ENCODE assay signal across 14 mouse cellular contexts in genomic region chr8:120376215-120376614, GRCm38 (mm10).
DNase-seq lines count a peak whose midpoint lies in the region; ATAC-seq and TF ChIP-seq lines count a peak whose summit lies in the region.
"Had no signal": no experiment of that assay in that cellular context is flagged by ENCODE, and none has a peak within 500 bp of the region (broad histone marks: within the 10 kb centered on the region; RNA-seq: fewer than 3 reads in every experiment).

No protein-coding gene starts in this region.

- no peak for ATAC-seq in hindbrain, embryonic 14.5 days (ENCODE audit: low FRiP score)
- peak; percentile 20; the same call in 1 of the 2 replicates for ATAC-seq in midbrain, embryonic 12.5 days (ENCODE audit: low FRiP score, low read depth)
- ATAC-seq in midbrain, embryonic 15.5 days (replicated peaks) = no peak
- peak; percentile 38; the same call in 1 of the 2 replicates for ATAC-seq in forebrain, postnatal 0 days
- ATAC-seq in midbrain, embryonic 14.5 days (ENCODE audit: low FRiP score, low TSS enrichment) = no peak
- no peak for ATAC-seq in erythroid progenitor cell, adult 5-6 weeks (replicated peaks; ENCODE audit: low FRiP score, poor library complexity, severe bottlenecking)

- H3K36me3 ChIP-seq in hindbrain, embryonic 10.5 days = no peaks in the 10 kb centered on the region
- H3K36me3 ChIP-seq in hindbrain, embryonic 14.5 days (replicated peaks; ENCODE audit: control insufficient read depth, insufficient read depth) = no peaks in the 10 kb centered on the region
- H3K36me3 ChIP-seq in midbrain, embryonic 12.5 days = no peaks in the 10 kb centered on the region
- no peaks in the 10 kb centered on the region for H3K36me3 ChIP-seq in midbrain, embryonic 15.5 days (replicated peaks)
- no peaks in the 10 kb centered on the region for H3K36me3 ChIP-seq in forebrain, postnatal 0 days (ENCODE audit: insufficient read depth)
- no peaks in the 10 kb centered on the region for H3K36me3 ChIP-seq in midbrain, embryonic 14.5 days (ENCODE audit: control insufficient read depth, insufficient read depth, low read length)
- H3K36me3 ChIP-seq: lung, embryonic 15.5 days had no signal

- H3K9me3 ChIP-seq in hindbrain, embryonic 10.5 days = no peaks in the 10 kb centered on the region
- no peaks in the 10 kb centered on the region for H3K9me3 ChIP-seq in hindbrain, embryonic 14.5 days (ENCODE audit: control insufficient read depth, low read length)
- no peaks in the 10 kb centered on the region for H3K9me3 ChIP-seq in midbrain, embryonic 12.5 days
- no peaks in the 10 kb centered on the region for H3K9me3 ChIP-seq in midbrain, embryonic 15.5 days
- H3K9me3 ChIP-seq in forebrain, postnatal 0 days (ENCODE audit: low read length) = no peaks in the 10 kb centered on the region
- H3K9me3 ChIP-seq in midbrain, embryonic 14.5 days (ENCODE audit: control insufficient read depth, low read length) = no peaks in the 10 kb centered on the region
- H3K9me3 ChIP-seq: lung, embryonic 15.5 days had no signal

- H3K4me1 ChIP-seq in hindbrain, embryonic 10.5 days (replicated peaks) = peaks cover 99% of the 10 kb centered on the region
- peaks cover 61% of the 10 kb centered on the region for H3K4me1 ChIP-seq in hindbrain, embryonic 14.5 days (replicated peaks; ENCODE audit: control insufficient read depth, insufficient read depth, low read length)
- H3K4me1 ChIP-seq in midbrain, embryonic 12.5 days = peaks cover 73% of the 10 kb centered on the region
- H3K4me1 ChIP-seq in midbrain, embryonic 15.5 days = peaks cover 55% of the 10 kb centered on the region
- peaks cover 10% of the 10 kb centered on the region for H3K4me1 ChIP-seq in forebrain, postnatal 0 days (ENCODE audit: insufficient read depth)
- H3K4me1 ChIP-seq in midbrain, embryonic 14.5 days (ENCODE audit: control insufficient read depth, insufficient read depth, low read length) = peaks cover 55% of the 10 kb centered on the region

- no peak overlapping the region for H3K4me3 ChIP-seq in hindbrain, embryonic 10.5 days
- H3K4me3 ChIP-seq in hindbrain, embryonic 14.5 days (replicated peaks; ENCODE audit: low read length) = no peak overlapping the region
- no peak overlapping the region for H3K4me3 ChIP-seq in midbrain, embryonic 12.5 days
- no peak overlapping the region for H3K4me3 ChIP-seq in midbrain, embryonic 15.5 days
- H3K4me3 ChIP-seq in forebrain, postnatal 0 days (ENCODE audit: low read depth, low read length) = no peak overlapping the region
- no peak overlapping the region for H3K4me3 ChIP-seq in midbrain, embryonic 14.5 days (replicated peaks; ENCODE audit: low read depth, low read length)
- H3K4me3 ChIP-seq: lung, embryonic 15.5 days had no signal

- no peak overlapping the region for H3K4me2 ChIP-seq in hindbrain, embryonic 14.5 days (replicated peaks)
- H3K4me2 ChIP-seq in midbrain, embryonic 12.5 days (replicated peaks) = no peak overlapping the region
- no peak overlapping the region for H3K4me2 ChIP-seq in midbrain, embryonic 15.5 days
- no peak overlapping the region for H3K4me2 ChIP-seq in forebrain, postnatal 0 days (ENCODE audit: low read depth)
- no peak overlapping the region for H3K4me2 ChIP-seq in midbrain, embryonic 14.5 days (ENCODE audit: low read length)
- H3K4me2 ChIP-seq: lung, embryonic 15.5 days had no signal

- 29% methylated on average over 4 of the region's 4 CpGs for WGBS in hindbrain, embryonic 10.5 days
- 20% methylated on average over 4 of the region's 4 CpGs for WGBS in hindbrain, embryonic 14.5 days
- WGBS in midbrain, embryonic 12.5 days = 36% methylated on average over 4 of the region's 4 CpGs
- WGBS in midbrain, embryonic 15.5 days = 36% methylated on average over 4 of the region's 4 CpGs
- 39% methylated on average over 4 of the region's 4 CpGs for WGBS in forebrain, postnatal 0 days
- WGBS in midbrain, embryonic 14.5 days = 13% methylated on average over 4 of the region's 4 CpGs

- H3K27ac ChIP-seq in hindbrain, embryonic 10.5 days = peak overlapping the region; percentile 81
- H3K27ac ChIP-seq in hindbrain, embryonic 14.5 days = no peak overlapping the region; the same call in 1 of the 2 replicates
- peak overlapping the region; percentile 76 for H3K27ac ChIP-seq in midbrain, embryonic 12.5 days (replicated peaks)
- H3K27ac ChIP-seq in midbrain, embryonic 15.5 days = no peak overlapping the region
- no peak overlapping the region for H3K27ac ChIP-seq in forebrain, postnatal 0 days (ENCODE audit: low read depth, low read length)
- H3K27ac ChIP-seq in midbrain, embryonic 14.5 days (replicated peaks; ENCODE audit: low read depth, low read length) = peak overlapping the region; percentile 49
- H3K27ac ChIP-seq: lung, embryonic 15.5 days had no signal

- TF ChIP-seq CTCF in forebrain, postnatal 0 days (IDR thresholded peaks at IDR 0.05; ENCODE audit: low read depth) = no peak

- H3K9ac ChIP-seq in hindbrain, embryonic 14.5 days = no peak overlapping the region
- H3K9ac ChIP-seq in midbrain, embryonic 12.5 days (replicated peaks) = no peak overlapping the region
- H3K9ac ChIP-seq in midbrain, embryonic 15.5 days = no peak overlapping the region
- no peak overlapping the region for H3K9ac ChIP-seq in forebrain, postnatal 0 days
- H3K9ac ChIP-seq in midbrain, embryonic 14.5 days (replicated peaks; ENCODE audit: low read length) = no peak overlapping the region
- H3K9ac ChIP-seq: lung, embryonic 15.5 days had no signal

- DNase-seq in hindbrain, embryonic 10.5 days (ENCODE audit: low spot score) = no peak
- no peak for DNase-seq in hindbrain, embryonic 14.5 days (ENCODE audit: low spot score)
- DNase-seq in forebrain, postnatal 0 days = no peak
- DNase-seq in midbrain, embryonic 14.5 days = no peak
- DNase-seq in frontal cortex, postnatal 14 days (ENCODE audit: low spot score in 2 of 2) = no peak
- DNase-seq: adrenal gland, adult 8-10 months; cerebellum, postnatal 36 days; gastrocnemius, postnatal 14 days; kidney, postnatal 10 days; layer of hippocampus, adult 9-11 months had no signal

- H3K27me3 ChIP-seq in hindbrain, embryonic 10.5 days (ENCODE audit: insufficient read depth, poor library complexity, severe bottlenecking) = peaks cover 33% of the 10 kb centered on the region
- H3K27me3 ChIP-seq in hindbrain, embryonic 14.5 days (ENCODE audit: control insufficient read depth, insufficient read depth, low read length) = no peaks in the 10 kb centered on the region
- peaks cover 14% of the 10 kb centered on the region for H3K27me3 ChIP-seq in midbrain, embryonic 12.5 days
- H3K27me3 ChIP-seq in midbrain, embryonic 15.5 days (replicated peaks) = no peaks in the 10 kb centered on the region
- H3K27me3 ChIP-seq in forebrain, postnatal 0 days (ENCODE audit: insufficient read depth, low read length) = no peaks in the 10 kb centered on the region
- no peaks in the 10 kb centered on the region for H3K27me3 ChIP-seq in midbrain, embryonic 14.5 days (ENCODE audit: control insufficient read depth, insufficient read depth, low read length)
- H3K27me3 ChIP-seq: lung, embryonic 15.5 days had no signal

Comparison
In these comparisons a context has a peak if more than half of its experiments do, and no peak if none do; other contexts are left out.
1. H3K27ac ChIP-seq: peak in hindbrain, embryonic 10.5 days (single experiment), midbrain, embryonic 12.5 days (single experiment) and midbrain, embryonic 14.5 days (single experiment); none in hindbrain, embryonic 14.5 days (single experiment), midbrain, embryonic 15.5 days (single experiment) and forebrain, postnatal 0 days (single experiment).
2. ATAC-seq: peak in midbrain, embryonic 12.5 days (single experiment) and forebrain, postnatal 0 days (single experiment); none in hindbrain, embryonic 14.5 days (single experiment), midbrain, embryonic 15.5 days (single experiment), midbrain, embryonic 14.5 days (single experiment) and erythroid progenitor cell, adult 5-6 weeks (single experiment).